Mouse (Mus musculus): ENCODE results near the gene U2af2.

DNA sequence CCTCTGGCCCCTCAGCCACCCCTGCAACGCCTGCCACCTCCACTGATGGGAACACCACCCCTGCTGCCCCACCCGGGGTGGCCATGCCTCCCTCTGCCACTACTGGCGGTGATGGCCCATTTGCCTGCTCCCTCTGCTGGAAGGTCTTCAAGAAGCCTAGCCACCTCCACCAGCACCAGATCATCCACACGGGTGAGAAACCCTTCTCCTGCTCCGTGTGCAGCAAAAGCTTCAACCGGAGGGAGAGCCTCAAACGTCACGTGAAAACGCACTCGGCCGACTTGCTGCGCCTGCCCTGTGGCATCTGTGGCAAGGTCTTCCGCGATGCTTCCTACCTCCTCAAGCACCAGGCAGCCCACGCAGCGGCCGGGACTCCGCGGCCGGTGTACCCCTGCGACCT lies 32.0 kb upstream of the U2af2 start:
- TF ChIP-seq CTCF (IDR thresholded peaks at IDR 0.05; ENCODE audit: low read depth) (no peak), EP300 (IDR thresholded peaks at IDR 0.05; ENCODE audit: low read depth) (no peak)

Measured in heart, postnatal 0 days (tissue).